Mouse (Mus musculus): ENCODE measurements around the gene Mylip.

Mylip gene

GRCm38 (mm10) chr13:45389448-45390311 is at the start of gene Mylip:
Gene Mylip (plus strand): TSS chr13:45389742.
- in situ Hi-C loops (cut with MboI, MseI): loop anchor here (5.0 kb wide), 1 partner anchor 33 kb away; no protein-coding TSS in a partner anchor

GRCm38 (mm10) chr13:45341991-45342390 is 47.6 kb upstream of the Mylip start:
- in situ Hi-C loops (cut with MboI, MseI): no loop called here

GRCm38 (mm10) chr13:45343541-45343940 is 46.0 kb upstream of the Mylip start:
- in situ Hi-C loops (cut with MboI, MseI): no loop called here

GRCm38 (mm10) chr13:45343966-45344365 is 45.6 kb upstream of the Mylip start:
- in situ Hi-C loops (cut with MboI, MseI): no loop called here

- in situ Hi-C loops (cut with MboI, MseI): no loop called here
Measured at GRCm38 (mm10) chr13:45345471-45346159, 43.9 kb upstream of the Mylip start.

GRCm38 (mm10) chr13:45351483-45351882 is 38.1 kb upstream of the Mylip start:
- in situ Hi-C loops (cut with MboI, MseI): no loop called here

- in situ Hi-C loops (cut with MboI, MseI): no loop called here
Measured at GRCm38 (mm10) chr13:45354824-45355223, 34.7 kb upstream of the Mylip start.

- in situ Hi-C loops (cut with MboI, MseI): no loop called here
Measured at GRCm38 (mm10) chr13:45358208-45358607, 31.3 kb upstream of the Mylip start.

GRCm38 (mm10) chr13:45358676-45359323 is 30.7 kb upstream of the Mylip start:
- in situ Hi-C loops (cut with MboI, MseI): no loop called here

- in situ Hi-C loops (cut with MboI, MseI): no loop called here
Measured at GRCm38 (mm10) chr13:45365788-45366187, 23.8 kb upstream of the Mylip start.

- in situ Hi-C loops (cut with MboI, MseI): no loop called here
Measured at GRCm38 (mm10) chr13:45371673-45372072, 17.9 kb upstream of the Mylip start.

- in situ Hi-C loops (cut with MboI, MseI): no loop called here
Measured at GRCm38 (mm10) chr13:45372456-45372855, 17.1 kb upstream of the Mylip start.

GRCm38 (mm10) chr13:45374846-45375245 is 14.7 kb upstream of the Mylip start:
- in situ Hi-C loops (cut with MboI, MseI): no loop called here

- in situ Hi-C loops (cut with MboI, MseI): no loop called here
Measured at GRCm38 (mm10) chr13:45382208-45382607, 7.3 kb upstream of the Mylip start.

GRCm38 (mm10) chr13:45384636-45385035 is 4.9 kb upstream of the Mylip start:
- in situ Hi-C loops (cut with MboI, MseI): loop anchor here (5.0 kb wide), 1 partner anchor 38 kb away; no protein-coding TSS in a partner anchor

- in situ Hi-C loops (cut with MboI, MseI): loop anchor here (5.0 kb wide), 1 partner anchor 37 kb away; no protein-coding TSS in a partner anchor
Measured at GRCm38 (mm10) chr13:45385521-45385920, 4.0 kb upstream of the Mylip start.

- in situ Hi-C loops (cut with MboI, MseI): loop anchor here (5.0 kb wide), 1 partner anchor 36 kb away; no protein-coding TSS in a partner anchor
Measured at GRCm38 (mm10) chr13:45386253-45386652, 3.3 kb upstream of the Mylip start.

- in situ Hi-C loops (cut with MboI, MseI): loop anchor here (5.0 kb wide), 1 partner anchor 35 kb away; no protein-coding TSS in a partner anchor
Measured at GRCm38 (mm10) chr13:45387231-45387630, 2.3 kb upstream of the Mylip start.

GRCm38 (mm10) chr13:45388254-45388805 is 1.2 kb upstream of the Mylip start:
- in situ Hi-C loops (cut with MboI, MseI): loop anchor here (5.0 kb wide), 1 partner anchor 34 kb away; no protein-coding TSS in a partner anchor

GRCm38 (mm10) chr13:45388889-45389288 is 653 bp upstream of the Mylip start:
- in situ Hi-C loops (cut with MboI, MseI): loop anchor here (5.0 kb wide), 1 partner anchor 33 kb away; no protein-coding TSS in a partner anchor

- in situ Hi-C loops (cut with MboI, MseI): no loop called here
Measured at GRCm38 (mm10) chr13:45390312-45390961, 895 bp downstream of the Mylip start.

Measured in T-helper 1 cell (primary cell).